Mouse (Mus musculus) embryonic facial prominence, embryonic 12.5 days (tissue): Measurements from ENCODE around the gene Gm10521. TPM values are rescaled to one million over a fixed set of nuclear protein-coding genes. Genes with fewer than 3 reads are reported as not detected.

Source experiments
- ATAC-seq: fragments of 200-750 bp; cut with Nextera tagmentation; 2 replicates; pipeline ENCODE4 v1.8.0; 2017; ENCODE audit not compliant: insufficient number of reproducible peaks, insufficient read depth, low FRiP score, low TSS enrichment
- H3K27ac ChIP-seq: fragments of 300-500 bp; sonication (generic); 2 replicates; pipeline ENCODE4 v1.5.1; 2016; ENCODE audit warnings: mild to moderate bottlenecking
- H3K27me3 ChIP-seq: fragments of 300-500 bp; sonication (generic); 2 replicates; pipeline ENCODE4 v1.6.1; 2016; ENCODE audit warnings: mild to moderate bottlenecking, moderate library complexity
- H3K36me3 ChIP-seq: fragments of 300-500 bp; sonication (generic); 2 replicates; pipeline ENCODE4 v1.6.1; 2016; ENCODE audit warnings: mild to moderate bottlenecking
- H3K4me1 ChIP-seq: fragments of 300-500 bp; sonication (generic); 2 replicates; pipeline ENCODE4 v1.6.1; 2016
- H3K4me2 ChIP-seq: fragments of 300-500 bp; sonication (generic); replicated peaks from 2 replicates; pipeline ENCODE4 v1.6.1; 2016; ENCODE audit warnings: mild to moderate bottlenecking, moderate library complexity
- H3K4me3 ChIP-seq: fragments of 300-500 bp; sonication (generic); 2 replicates; pipeline ENCODE4 v1.5.1; 2016; ENCODE audit warnings: mild to moderate bottlenecking
- H3K9ac ChIP-seq: fragments of 300-500 bp; sonication (generic); 2 replicates; pipeline ENCODE4 v1.6.1; 2016; ENCODE audit warnings: mild to moderate bottlenecking, moderate library complexity
- H3K9me3 ChIP-seq: fragments of 300-500 bp; sonication (generic); 2 replicates; pipeline ENCODE4 v1.6.1; 2016; ENCODE audit warnings: mild to moderate bottlenecking, moderate library complexity
- WGBS: fragments of 180-500 bp; shearing (Covaris S2); methylation state at CpG from one replicate; pipeline ENCODE4 v1.1.7; 2016; 5-methylcytosine and 5-hydroxymethylcytosine counted together
- polyA plus RNA-seq: library from polyadenylated mRNA; unstranded; fragments of >200 nt; fragmentation: Nextera tagmentation; extraction: Ambion mirVana; gene quantifications from 2 replicates; pipeline ENCODE4 v1.2.1, GENCODE M21; 2016

The Gm10521 gene
- polyA plus RNA-seq, 1 experiment from 2014 or later, result not detected

DNA sequence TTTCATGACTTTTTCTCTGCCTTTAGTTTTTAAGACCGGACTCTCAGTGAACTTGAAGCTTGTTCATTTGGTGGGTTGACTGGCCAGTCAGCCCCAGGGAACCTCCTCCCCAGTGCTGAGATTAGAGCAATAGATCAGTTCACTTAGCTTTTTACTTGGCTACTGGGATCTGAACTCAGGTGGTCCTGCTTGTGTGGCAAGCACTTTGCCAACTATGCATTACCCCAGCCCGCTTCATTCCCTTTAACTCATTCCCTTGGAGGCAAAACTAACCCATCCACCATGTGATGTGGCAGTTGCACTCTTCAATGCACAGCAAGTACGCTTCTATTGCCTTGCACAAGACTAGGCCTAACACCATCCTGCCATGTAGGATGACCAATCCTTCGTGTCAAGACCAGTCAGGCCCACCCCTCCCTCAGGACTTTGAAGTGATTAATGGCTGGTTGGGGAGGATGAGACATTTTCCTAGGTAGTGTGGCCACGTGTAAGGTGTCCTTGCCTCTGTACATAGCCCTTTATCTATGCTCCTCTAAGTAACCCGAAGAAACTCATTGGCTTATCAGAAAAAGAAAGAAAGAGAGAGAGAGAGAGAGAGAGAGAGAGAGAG lies 24.5 kb downstream of the Gm10521 start:
- Histone ChIP-seq H3K4me1 (no peaks in the 10 kb centered on the region), H3K36me3 (no peaks in the 10 kb centered on the region), H3K4me2 (no peak overlapping the region), H3K27ac (no peak overlapping the region), H3K27me3 (no peaks in the 10 kb centered on the region), H3K4me3 (no peak overlapping the region), H3K9ac (no peak overlapping the region), H3K9me3 (no peaks in the 10 kb centered on the region)
- 86% methylated on average over 6 of the region's 6 CpGs for WGBS
- ATAC-seq, result no peak

DNA sequence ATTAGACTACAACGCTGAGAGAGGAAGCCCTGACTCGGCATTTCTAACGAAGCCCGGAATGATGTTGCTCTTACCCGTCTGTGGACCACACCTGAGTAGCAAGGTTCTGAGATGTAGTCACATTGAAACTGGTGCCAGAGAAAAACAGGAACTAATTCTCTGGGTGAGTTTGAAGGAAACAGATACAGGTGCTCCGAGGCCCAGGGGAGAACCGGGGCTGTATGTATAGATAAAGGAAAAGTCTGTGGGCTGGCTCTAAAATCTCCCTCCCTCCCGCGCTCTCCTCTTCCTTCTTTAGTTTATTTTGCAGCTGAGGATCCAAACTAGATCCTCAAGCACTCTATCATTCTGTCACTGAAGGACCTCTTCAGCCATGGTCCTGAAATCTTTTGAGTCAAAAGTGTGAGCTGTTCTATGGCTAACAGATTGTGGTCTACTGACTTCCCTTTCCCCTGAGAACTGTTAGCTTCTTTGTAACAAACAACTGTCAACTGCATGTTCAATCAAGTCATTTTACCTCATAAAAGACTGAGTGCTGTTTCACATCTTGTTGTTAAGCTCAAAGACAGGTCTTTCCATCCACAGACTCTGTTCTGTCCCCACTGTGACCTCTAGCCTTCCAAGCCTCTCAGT lies 25.6 kb downstream of the Gm10521 start:
- no peak overlapping the region for H3K9ac ChIP-seq
- H3K4me3 ChIP-seq, result no peak overlapping the region
- no peaks in the 10 kb centered on the region for H3K9me3 ChIP-seq
- no peaks in the 10 kb centered on the region for H3K27me3 ChIP-seq
- H3K36me3 ChIP-seq, result no peaks in the 10 kb centered on the region
- no peak overlapping the region for H3K27ac ChIP-seq
- ATAC-seq, result no peak
- H3K4me2 ChIP-seq, result no peak overlapping the region
- 86% methylated on average over 9 of the region's 9 CpGs for WGBS
- H3K4me1 ChIP-seq, result no peaks in the 10 kb centered on the region

DNA sequence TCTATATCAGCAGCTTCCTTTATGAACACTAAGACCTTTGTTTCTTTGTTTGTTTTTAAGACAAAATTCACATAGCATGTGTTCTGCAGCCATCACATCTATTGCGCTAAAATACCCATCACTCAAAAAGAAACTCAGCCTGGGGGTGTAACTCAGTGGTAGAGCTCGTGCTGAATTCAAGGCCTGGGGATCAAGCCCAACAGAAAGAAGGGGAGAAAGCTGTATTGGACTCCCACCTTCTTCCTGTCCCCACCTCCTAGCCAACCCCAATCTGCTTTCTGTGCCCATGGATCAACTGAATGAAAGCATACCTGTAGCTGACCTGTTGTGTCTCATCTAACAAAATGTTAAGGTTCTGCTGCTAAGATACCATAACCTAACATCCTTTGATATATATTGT lies 26.2 kb downstream of the Gm10521 start:
- H3K9me3 ChIP-seq, result no peaks in the 10 kb centered on the region
- no peak overlapping the region for H3K27ac ChIP-seq
- no peaks in the 10 kb centered on the region for H3K36me3 ChIP-seq
- 44% methylated on average over 2 of the region's 2 CpGs for WGBS
- H3K4me1 ChIP-seq, result no peaks in the 10 kb centered on the region
- no peak overlapping the region for H3K9ac ChIP-seq
- H3K4me2 ChIP-seq, result no peak overlapping the region
- ATAC-seq, result no peak
- H3K4me3 ChIP-seq, result no peak overlapping the region
- H3K27me3 ChIP-seq, result no peaks in the 10 kb centered on the region

DNA sequence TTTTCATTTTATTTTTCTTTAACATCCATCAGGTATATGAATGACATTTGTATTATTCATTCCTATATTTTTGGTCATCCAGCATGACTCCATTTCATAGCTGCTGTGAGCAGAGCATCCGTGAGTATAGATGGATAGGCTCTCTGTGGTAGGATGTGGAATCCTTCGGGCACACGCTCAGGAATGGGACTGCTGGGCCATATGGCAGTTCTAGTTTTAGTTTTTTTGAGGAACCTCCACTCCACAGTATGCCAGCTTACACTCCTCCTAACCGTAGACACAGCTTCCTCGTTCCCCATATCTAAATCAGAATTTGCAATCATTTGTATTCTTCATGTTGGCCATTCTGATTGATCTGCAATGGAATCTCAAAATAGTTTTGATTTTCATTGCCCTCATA lies 27.4 kb downstream of the Gm10521 start:
- no peaks in the 10 kb centered on the region for H3K27me3 ChIP-seq
- no peak overlapping the region for H3K4me2 ChIP-seq
- no peak overlapping the region for H3K4me3 ChIP-seq
- ATAC-seq, result no peak
- H3K27ac ChIP-seq, result no peak overlapping the region
- no peaks in the 10 kb centered on the region for H3K4me1 ChIP-seq
- H3K9me3 ChIP-seq, result no peaks in the 10 kb centered on the region
- no peak overlapping the region for H3K9ac ChIP-seq
- 85% methylated on average over 5 of the region's 5 CpGs for WGBS
- no peaks in the 10 kb centered on the region for H3K36me3 ChIP-seq

DNA sequence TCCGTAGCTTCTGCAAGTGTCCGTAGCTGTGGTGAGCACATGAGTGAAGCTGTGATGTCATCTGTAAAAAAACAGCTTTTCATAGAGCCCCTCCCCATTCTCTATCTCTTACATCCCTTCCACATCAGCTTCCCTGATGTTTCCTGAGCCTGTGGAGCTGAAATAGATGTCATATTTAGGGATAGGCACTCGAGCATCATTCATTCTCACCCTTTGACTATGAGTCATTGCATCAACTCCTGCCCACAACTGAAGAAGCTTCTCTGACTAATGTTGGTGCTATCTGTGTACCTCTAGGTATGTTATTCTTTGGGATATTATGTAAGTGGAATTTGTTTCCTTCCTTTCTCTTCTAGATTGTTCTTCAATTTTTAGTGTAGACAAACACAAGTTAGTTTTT lies 29.4 kb downstream of the Gm10521 start:
- no peaks in the 10 kb centered on the region for H3K36me3 ChIP-seq
- ATAC-seq, result no peak
- H3K4me2 ChIP-seq, result no peak overlapping the region
- H3K27me3 ChIP-seq, result no peaks in the 10 kb centered on the region
- no peaks in the 10 kb centered on the region for H3K9me3 ChIP-seq
- 81% methylated on average over 3 of the region's 3 CpGs for WGBS
- no peaks in the 10 kb centered on the region for H3K4me1 ChIP-seq
- no peak overlapping the region for H3K27ac ChIP-seq
- no peak overlapping the region for H3K4me3 ChIP-seq
- no peak overlapping the region for H3K9ac ChIP-seq

DNA sequence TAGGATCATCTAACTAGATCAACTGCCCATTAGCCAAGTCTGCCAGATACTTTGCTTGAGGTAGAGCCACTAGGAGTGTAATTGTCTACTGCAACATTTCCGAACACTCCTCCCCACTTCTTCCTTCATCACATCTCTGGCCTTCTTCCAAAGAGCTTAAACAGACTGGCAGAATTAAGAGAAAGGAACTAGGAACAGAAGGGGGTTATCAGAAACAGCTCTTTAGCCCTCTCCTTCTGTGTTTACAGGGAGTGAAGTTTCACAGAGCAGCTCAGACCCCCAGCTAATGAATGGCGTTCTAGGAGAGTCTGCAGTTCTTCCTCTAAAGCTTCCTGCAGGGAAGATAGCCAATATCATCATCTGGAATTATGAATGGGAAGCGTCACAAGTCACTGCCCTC lies 38.4 kb downstream of the Gm10521 start:
- H3K4me2 ChIP-seq, result no peak overlapping the region
- no peaks in the 10 kb centered on the region for H3K4me1 ChIP-seq
- no peaks in the 10 kb centered on the region for H3K9me3 ChIP-seq
- H3K27ac ChIP-seq, result no peak overlapping the region
- WGBS, result 62% methylated on average over 3 of the region's 3 CpGs
- H3K27me3 ChIP-seq, result no peaks in the 10 kb centered on the region
- no peaks in the 10 kb centered on the region for H3K36me3 ChIP-seq
- ATAC-seq, result no peak
- H3K9ac ChIP-seq, result no peak overlapping the region
- H3K4me3 ChIP-seq, result no peak overlapping the region

DNA sequence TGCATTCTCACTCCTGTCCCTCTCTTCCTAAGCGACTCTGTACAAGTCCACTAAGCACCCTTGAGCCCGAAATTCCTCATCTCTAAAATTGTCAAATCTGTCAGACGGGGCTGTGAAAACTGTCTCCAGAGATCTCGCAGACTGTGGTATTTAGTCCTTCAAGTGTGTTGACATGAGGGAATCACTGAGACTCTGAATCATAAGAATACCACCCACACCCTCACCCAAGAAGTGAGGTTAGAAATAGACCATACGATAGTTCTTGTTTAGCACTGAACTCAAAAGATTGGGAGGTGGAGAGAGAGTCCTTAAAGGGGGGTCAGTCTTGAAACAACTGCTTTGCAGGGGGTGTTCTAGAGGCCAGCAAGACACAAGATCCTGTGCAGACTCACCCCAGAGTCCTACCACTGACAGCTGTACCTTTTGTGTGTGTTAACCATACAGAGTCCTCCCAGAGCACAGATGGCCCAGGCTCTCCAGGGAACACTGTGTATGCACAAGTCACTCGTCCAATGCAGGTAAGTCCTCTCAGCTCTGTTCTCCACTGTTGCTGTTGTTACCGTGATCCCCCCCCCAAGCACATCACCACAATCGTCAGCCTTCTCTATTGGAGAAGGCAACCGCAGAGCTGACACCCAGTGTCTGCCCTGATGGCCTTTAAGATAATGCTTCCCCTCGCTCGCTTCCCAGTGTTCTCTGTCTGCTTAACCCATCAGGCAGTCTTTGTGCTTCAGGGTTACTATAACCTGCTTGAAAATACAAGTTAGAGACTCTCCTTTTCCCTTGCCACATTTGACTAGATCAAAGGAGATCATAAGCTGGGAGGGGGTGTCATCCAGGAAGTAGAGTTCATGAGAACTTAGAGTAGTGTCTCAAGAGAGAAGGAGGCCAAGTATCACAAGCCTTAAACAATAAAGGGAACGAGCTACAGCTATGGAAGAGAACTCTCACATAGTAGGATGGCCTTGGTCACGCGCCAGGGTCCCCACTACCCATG lies 43.8 kb downstream of the Gm10521 start:
- no peak overlapping the region for H3K9ac ChIP-seq
- H3K9me3 ChIP-seq, result no peaks in the 10 kb centered on the region
- WGBS, result 80% methylated on average over 14 of the region's 14 CpGs
- H3K4me2 ChIP-seq, result no peak overlapping the region
- no peaks in the 10 kb centered on the region for H3K27me3 ChIP-seq
- no peak overlapping the region for H3K4me3 ChIP-seq
- no peak overlapping the region for H3K27ac ChIP-seq
- no peaks in the 10 kb centered on the region for H3K36me3 ChIP-seq
- H3K4me1 ChIP-seq, result no peaks in the 10 kb centered on the region
- no peak for ATAC-seq

DNA sequence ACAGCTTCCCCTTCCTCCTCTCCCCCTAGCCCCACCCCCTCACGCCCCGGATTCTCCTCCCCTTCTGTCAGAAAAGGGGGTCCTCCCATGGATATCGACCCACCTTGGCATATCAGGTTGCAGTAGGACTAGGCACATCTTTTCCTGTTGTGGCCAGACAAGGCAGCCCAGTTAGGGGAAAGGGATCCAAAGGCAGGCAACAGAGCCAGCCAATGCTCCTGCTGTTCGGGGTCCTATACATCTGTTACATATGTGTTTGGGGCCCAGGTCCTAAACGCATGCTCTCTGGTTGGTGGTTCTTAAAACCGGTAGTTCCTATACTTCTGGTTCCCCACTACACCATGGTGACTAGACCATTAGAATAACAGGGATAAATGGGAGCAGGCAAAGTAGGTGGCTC lies 45.2 kb downstream of the Gm10521 start:
- H3K4me1 ChIP-seq, result no peaks in the 10 kb centered on the region
- H3K9ac ChIP-seq, result no peak overlapping the region
- H3K27ac ChIP-seq, result no peak overlapping the region
- no peaks in the 10 kb centered on the region for H3K27me3 ChIP-seq
- H3K4me2 ChIP-seq, result no peak overlapping the region
- ATAC-seq, result no peak
- 72% methylated on average over 6 of the region's 6 CpGs for WGBS
- no peaks in the 10 kb centered on the region for H3K9me3 ChIP-seq
- H3K36me3 ChIP-seq, result no peaks in the 10 kb centered on the region
- H3K4me3 ChIP-seq, result no peak overlapping the region

DNA sequence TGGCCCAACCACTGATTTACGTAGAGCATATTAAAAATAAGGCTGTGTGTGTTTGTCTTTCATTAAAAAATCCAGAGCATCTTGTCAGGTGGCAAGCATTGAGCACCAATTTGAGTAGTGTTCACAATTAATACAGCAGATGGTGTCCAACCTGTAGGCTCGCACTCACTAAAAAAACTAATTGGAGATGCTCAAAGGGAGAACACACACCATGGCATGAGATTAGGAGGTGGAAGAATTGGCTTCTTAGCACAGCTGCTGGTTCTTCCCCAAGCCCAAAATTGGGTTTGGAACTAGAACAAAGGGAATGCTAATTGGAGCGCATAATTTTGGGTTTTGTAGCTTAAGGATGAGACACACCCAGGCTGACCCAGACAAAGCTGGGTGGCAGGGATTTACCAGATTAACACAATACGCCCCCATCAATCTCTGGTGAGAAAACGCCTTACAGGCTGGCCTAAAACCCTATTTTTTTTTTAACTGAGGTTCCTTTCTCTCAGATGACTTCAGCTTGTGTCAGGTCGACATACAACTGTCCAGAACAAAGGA lies 51.1 kb downstream of the Gm10521 start:
- Histone ChIP-seq H3K4me2 (no peak overlapping the region), H3K36me3 (no peaks in the 10 kb centered on the region), H3K27me3 (no peaks in the 10 kb centered on the region), H3K9me3 (no peaks in the 10 kb centered on the region), H3K27ac (no peak overlapping the region), H3K4me3 (no peak overlapping the region), H3K4me1 (no peaks in the 10 kb centered on the region), H3K9ac (no peak overlapping the region)
- ATAC-seq, result no peak
- 72% methylated on average over 6 of the region's 6 CpGs for WGBS
